Mouse (Mus musculus) CH12.LX (cell line): ENCODE data around the gene Mcur1.

Experiments
- CTCF ChIP-seq, 2 experiments: IDR thresholded peaks in 1 of 2; conservative IDR thresholded peaks in 1 of 2; 2 replicates each; pipeline ENCODE4 v1.5.1; 2011 to 2012; ENCODE audit warnings: low read depth in 2 of 2, low read length in 2 of 2, improper control_type of control experiment in 1 of 2, inconsistent platforms in 1 of 2, mild to moderate bottlenecking in 1 of 2, moderate library complexity in 1 of 2
- MEF2A ChIP-seq: IDR thresholded peaks from 2 replicates; pipeline ENCODE4 v1.6.1; 2014; ENCODE audit warnings: low read depth, mild to moderate bottlenecking, inconsistent platforms, low read length, improper control_type of control experiment, borderline replicate concordance

DNA sequence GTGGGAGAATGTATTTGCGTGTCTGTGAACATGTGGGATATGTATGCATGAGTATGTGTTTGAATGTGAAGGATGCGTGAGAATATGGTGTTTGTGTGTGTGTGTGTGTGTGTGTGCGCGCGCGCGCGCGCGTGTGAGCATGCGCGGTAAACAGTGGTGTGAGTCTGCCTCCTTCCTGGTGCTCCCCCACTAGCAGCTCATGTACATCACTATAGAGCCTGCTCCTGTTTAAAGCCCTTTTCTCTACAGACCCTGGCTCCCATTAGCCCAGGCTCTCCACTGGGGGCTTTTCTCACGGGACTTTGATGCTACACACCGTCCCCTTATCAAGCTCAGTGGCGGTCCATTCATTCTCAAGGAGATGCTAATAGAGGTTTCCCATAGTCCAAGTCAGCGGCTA, 23.0 kb upstream of the Mcur1 start:
- TF ChIP-seq CTCF (conservative IDR thresholded peaks at IDR 0.05 in 1 of 2, IDR thresholded peaks at IDR 0.05 in 1 of 2; ENCODE audit: low read depth in 2 of 2, low read length in 2 of 2) (no peak), MEF2A (no peak)
